Mouse (Mus musculus) midbrain, embryonic 12.5 days (tissue): ENCODE data around the gene Sowahd. TPM values are rescaled to one million over a fixed set of nuclear protein-coding genes. Genes with fewer than 3 reads are reported as not detected.

ENCODE experiments used
- ATAC-seq: fragments of 200-750 bp; cut with Nextera tagmentation; 2 replicates; pipeline ENCODE4 v1.8.0; 2017; ENCODE audit warnings: low read depth, moderate TSS enrichment, moderate library complexity; ENCODE audit not compliant: low FRiP score
- H3K27ac ChIP-seq: fragments of 300-500 bp; sonication (generic); replicated peaks from 2 replicates; pipeline ENCODE4 v1.5.1; 2016; ENCODE audit warnings: mild to moderate bottlenecking
- H3K27me3 ChIP-seq: fragments of 300-500 bp; sonication (generic); 2 replicates; pipeline ENCODE4 v1.6.1; 2016; ENCODE audit warnings: mild to moderate bottlenecking
- H3K36me3 ChIP-seq: fragments of 300-500 bp; sonication (generic); 2 replicates; pipeline ENCODE4 v1.6.1; 2016
- H3K4me1 ChIP-seq: fragments of 300-500 bp; sonication (generic); 2 replicates; pipeline ENCODE4 v1.6.1; 2016
- H3K4me2 ChIP-seq: fragments of 300-500 bp; sonication (generic); replicated peaks from 2 replicates; pipeline ENCODE4 v1.6.1; 2016; ENCODE audit warnings: mild to moderate bottlenecking, moderate library complexity
- H3K4me3 ChIP-seq: fragments of 300-500 bp; sonication (generic); 2 replicates; pipeline ENCODE4 v1.5.1; 2016; ENCODE audit warnings: mild to moderate bottlenecking
- H3K9ac ChIP-seq: fragments of 300-500 bp; sonication (generic); replicated peaks from 2 replicates; pipeline ENCODE4 v1.6.1; 2016; ENCODE audit warnings: mild to moderate bottlenecking, moderate library complexity
- H3K9me3 ChIP-seq: fragments of 300-500 bp; sonication (generic); 2 replicates; pipeline ENCODE4 v1.6.1; 2016; ENCODE audit warnings: mild to moderate bottlenecking
- WGBS: fragments of 180-500 bp; shearing (Covaris S2); methylation state at CpG from one replicate; pipeline ENCODE4 v1.1.7; 2016; 5-methylcytosine and 5-hydroxymethylcytosine counted together
- polyA plus RNA-seq: library from polyadenylated mRNA; unstranded; fragments of >200 nt; fragmentation: Nextera tagmentation; extraction: Ambion mirVana; gene quantifications from 2 replicates; pipeline ENCODE4 v1.2.1, GENCODE M21; 2016

The Sowahd gene
- not detected in 2 replicates for polyA plus RNA-seq

- peak within 1 kb of the TSS; percentile 63 for H3K4me2 ChIP-seq
- no peak within 1 kb of the TSS for H3K27ac ChIP-seq
- WGBS: 22% methylated on average over 37 of the region's 38 CpGs
- no peak within 1 kb of the TSS for H3K9ac ChIP-seq
- no peaks in the 10 kb centered on the region for H3K9me3 ChIP-seq
- no peaks in the 10 kb centered on the region for H3K36me3 ChIP-seq
- H3K4me1 ChIP-seq: peaks cover 11% of the 10 kb centered on the region; the same call in 1 of the 2 replicates
- H3K27me3 ChIP-seq: peaks cover 76% of the 10 kb centered on the region
- peak within 1 kb of the TSS; percentile 38 for H3K4me3 ChIP-seq
- no peak for ATAC-seq
These were observed at the start of gene Sowahd for GRCm38 (mm10) chrX:37048066-37048889. Gene Sowahd (plus strand): TSS chrX:37048845.

- Histone ChIP-seq H3K27me3 (no peaks in the 10 kb centered on the region), H3K36me3 (no peaks in the 10 kb centered on the region), H3K27ac (no peak overlapping the region), H3K9me3 (no peaks in the 10 kb centered on the region), H3K4me2 (no peak overlapping the region), H3K4me3 (no peak overlapping the region), H3K4me1 (no peaks in the 10 kb centered on the region), H3K9ac (no peak overlapping the region)
- 76% methylated on average over 5 of the region's 5 CpGs for WGBS
- ATAC-seq: no peak
These were observed 34.8 kb upstream of the Sowahd start for GRCm38 (mm10) chrX:37013870-37014269.

- H3K9me3 ChIP-seq: no peaks in the 10 kb centered on the region
- no peak overlapping the region for H3K4me2 ChIP-seq
- no peak overlapping the region for H3K27ac ChIP-seq
- H3K9ac ChIP-seq: no peak overlapping the region
- H3K36me3 ChIP-seq: no peaks in the 10 kb centered on the region
- no peaks in the 10 kb centered on the region for H3K4me1 ChIP-seq
- H3K4me3 ChIP-seq: no peak overlapping the region
- no peaks in the 10 kb centered on the region for H3K27me3 ChIP-seq
- WGBS: 89% methylated on average over 9 of the region's 9 CpGs
- no peak for ATAC-seq
These were observed 30.4 kb upstream of the Sowahd start for GRCm38 (mm10) chrX:37018150-37018654.

GRCm38 (mm10) chrX:37019045-37019444 lies 29.6 kb upstream of the Sowahd start:
- Histone ChIP-seq H3K9me3 (no peaks in the 10 kb centered on the region), H3K4me2 (no peak overlapping the region), H3K27me3 (no peaks in the 10 kb centered on the region), H3K4me1 (no peaks in the 10 kb centered on the region), H3K9ac (no peak overlapping the region), H3K4me3 (no peak overlapping the region), H3K27ac (no peak overlapping the region), H3K36me3 (no peaks in the 10 kb centered on the region)
- WGBS: 63% methylated on average over 3 of the region's 3 CpGs
- ATAC-seq: no peak

- Histone ChIP-seq H3K9me3 (no peaks in the 10 kb centered on the region), H3K9ac (no peak overlapping the region), H3K4me3 (no peak overlapping the region), H3K36me3 (no peaks in the 10 kb centered on the region), H3K4me2 (no peak overlapping the region), H3K4me1 (no peaks in the 10 kb centered on the region), H3K27me3 (no peaks in the 10 kb centered on the region), H3K27ac (no peak overlapping the region)
- WGBS: 17% methylated on average over 3 of the region's 3 CpGs
- ATAC-seq: no peak
These were observed 26.0 kb upstream of the Sowahd start for GRCm38 (mm10) chrX:37022690-37023089.

- no peak for ATAC-seq
- Histone ChIP-seq H3K27ac (no peak overlapping the region), H3K4me2 (no peak overlapping the region), H3K9ac (no peak overlapping the region), H3K4me3 (no peak overlapping the region), H3K27me3 (no peaks in the 10 kb centered on the region), H3K36me3 (no peaks in the 10 kb centered on the region), H3K9me3 (no peaks in the 10 kb centered on the region), H3K4me1 (no peaks in the 10 kb centered on the region)
- 78% methylated on average over 10 of the region's 10 CpGs for WGBS
These were observed 24.9 kb upstream of the Sowahd start for GRCm38 (mm10) chrX:37023652-37024309.

GRCm38 (mm10) chrX:37028378-37028777 lies 20.3 kb upstream of the Sowahd start:
- no peaks in the 10 kb centered on the region for H3K4me1 ChIP-seq
- no peaks in the 10 kb centered on the region for H3K9me3 ChIP-seq
- no peak overlapping the region for H3K27ac ChIP-seq
- ATAC-seq: no peak
- H3K4me2 ChIP-seq: no peak overlapping the region
- H3K36me3 ChIP-seq: no peaks in the 10 kb centered on the region
- 70% methylated on average over 3 of the region's 3 CpGs for WGBS
- no peaks in the 10 kb centered on the region for H3K27me3 ChIP-seq
- no peak overlapping the region for H3K9ac ChIP-seq
- no peak overlapping the region for H3K4me3 ChIP-seq

- Histone ChIP-seq H3K4me3 (no peak overlapping the region), H3K9ac (no peak overlapping the region), H3K4me1 (no peaks in the 10 kb centered on the region), H3K4me2 (no peak overlapping the region), H3K36me3 (no peaks in the 10 kb centered on the region), H3K27me3 (peaks cover 25% of the 10 kb centered on the region), H3K9me3 (no peaks in the 10 kb centered on the region), H3K27ac (no peak overlapping the region)
- no peak for ATAC-seq
- 17% methylated on average over 9 of the region's 9 CpGs for WGBS
These were observed 5.9 kb upstream of the Sowahd start for GRCm38 (mm10) chrX:37042726-37043125.

GRCm38 (mm10) chrX:37048890-37049823 lies 512 bp downstream of the Sowahd start:
- Histone ChIP-seq H3K4me3 (peak overlapping the region; percentile 38), H3K4me2 (peak overlapping the region; percentile 63), H3K9me3 (no peaks in the 10 kb centered on the region), H3K4me1 (peaks cover 11% of the 10 kb centered on the region; the same call in 1 of the 2 replicates), H3K27me3 (peaks cover 76% of the 10 kb centered on the region), H3K9ac (no peak overlapping the region), H3K36me3 (no peaks in the 10 kb centered on the region), H3K27ac (no peak overlapping the region)
- WGBS: 24% methylated on average over 65 of the region's 70 CpGs
- ATAC-seq: no peak

- 89% methylated on average over 9 of the region's 9 CpGs for WGBS
These were observed 15.3 kb downstream of the Sowahd start for GRCm38 (mm10) chrX:37063902-37064301.

GRCm38 (mm10) chrX:37067299-37067698 lies 18.7 kb downstream of the Sowahd start:
- no peaks in the 10 kb centered on the region for H3K36me3 ChIP-seq
- no peaks in the 10 kb centered on the region for H3K9me3 ChIP-seq
- H3K9ac ChIP-seq: no peak overlapping the region
- no peaks in the 10 kb centered on the region for H3K4me1 ChIP-seq
- 78% methylated on average over 3 of the region's 3 CpGs for WGBS
- ATAC-seq: no peak
- no peaks in the 10 kb centered on the region for H3K27me3 ChIP-seq
- H3K27ac ChIP-seq: no peak overlapping the region
- no peak overlapping the region for H3K4me2 ChIP-seq
- H3K4me3 ChIP-seq: no peak overlapping the region

More at GRCm38 (mm10) chrX:37063902-37064301, 15.3 kb downstream of the Sowahd start:
- no peaks in the 10 kb centered on the region for H3K27me3 ChIP-seq
- no peaks in the 10 kb centered on the region for H3K4me1 ChIP-seq
- H3K9me3 ChIP-seq: no peaks in the 10 kb centered on the region
- H3K4me3 ChIP-seq: no peak overlapping the region
- no peak overlapping the region for H3K4me2 ChIP-seq
- no peak for ATAC-seq
- H3K27ac ChIP-seq: no peak overlapping the region
- H3K36me3 ChIP-seq: no peaks in the 10 kb centered on the region
- no peak overlapping the region for H3K9ac ChIP-seq
